Mouse (Mus musculus): ENCODE measurements around the gene Olfr1447.

The Olfr1447 gene

GRCm38 (mm10) chr19:12903643-12904042 lies at the start of gene Olfr1447:
Olfr1447 (minus strand) TSS chr19:12903743.
- DNase-seq (ENCODE audit: low read depth, low spot score): no peak

GRCm38 (mm10) chr19:12949958-12950357 lies 46.4 kb upstream of the Olfr1447 start, which contains the start of gene Olfr1450:
Olfr1450 (plus strand) TSS chr19:12950258.
- no peak for DNase-seq (ENCODE audit: low read depth, low spot score)

GRCm38 (mm10) chr19:12930540-12930939 lies 27.0 kb upstream of the Olfr1447 start, which contains the start of gene Olfr1449:
Olfr1449 (plus strand) TSS chr19:12930840.
- no peak for DNase-seq (ENCODE audit: low read depth, low spot score)

- DNase-seq (ENCODE audit: low read depth, low spot score): no peak
Observed at GRCm38 (mm10) chr19:12924319-12924718, 20.8 kb upstream of the Olfr1447 start, which contains the start of gene Olfr1448. Olfr1448 (minus strand) TSS chr19:12924419.

- DNase-seq (ENCODE audit: low read depth, low spot score): no peak
Observed at GRCm38 (mm10) chr19:12893424-12893823, 10.1 kb downstream of the Olfr1447 start, which contains the start of gene Olfr1446. Olfr1446 (minus strand) TSS chr19:12893524.

- DNase-seq (ENCODE audit: low read depth, low spot score): no peak
Observed at GRCm38 (mm10) chr19:12883555-12883954, 20.0 kb downstream of the Olfr1447 start, which contains the start of gene Olfr1445. Olfr1445 (plus strand) TSS chr19:12883855.

GRCm38 (mm10) chr19:12856983-12857382 lies 46.6 kb downstream of the Olfr1447 start, which contains the start of gene Olfr1444:
Olfr1444 (plus strand) TSS chr19:12857283.
- no peak for DNase-seq (ENCODE audit: low read depth, low spot score)

Measured in c-Kit-negative CD71-positive TER-119-positive erythroid progenitor cells, embryonic 14.5 days (primary cell).